Mouse (Mus musculus): Measurements from ENCODE around the gene Lrmda. TPM values are rescaled to one million over a fixed set of nuclear protein-coding genes. Genes with fewer than 3 reads are reported as not detected.
A peak's percentile ranks its signal among the peaks of the same experiment; 100 is the strongest.

Gene Lrmda
- polyA plus RNA-seq, 1 experiment from 2014 or later, result 0.23 TPM

DNA sequence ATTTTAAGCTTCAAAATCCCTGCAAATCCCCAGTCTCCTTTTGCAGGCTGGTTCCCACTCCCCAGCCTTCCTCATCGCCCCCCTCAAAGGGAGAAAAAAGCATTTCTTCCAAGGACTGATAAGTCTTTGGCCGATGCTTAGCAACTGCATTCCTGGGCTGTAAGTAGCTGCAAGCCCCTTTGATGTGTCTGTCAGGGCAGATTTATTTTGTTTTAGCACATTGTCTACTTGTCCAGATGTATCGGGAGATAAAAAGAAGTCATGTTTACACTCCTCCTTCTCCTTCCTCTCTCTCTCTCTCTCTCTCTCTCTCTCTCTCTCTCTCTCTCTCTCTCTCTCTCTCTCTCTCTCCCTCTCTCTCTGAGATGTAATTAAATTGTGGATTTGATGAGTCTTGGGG, 787.8 kb downstream of the Lrmda start:
- peak overlapping the region; percentile 18; the same call in 1 of the 2 replicates for H3K9ac ChIP-seq (ENCODE audit: low read length)
- H3K4me3 ChIP-seq (ENCODE audit: low read depth, low read length), result peak overlapping the region; percentile 15; the same call in 1 of the 2 replicates
- H3K4me2 ChIP-seq, result peak overlapping the region; percentile 39
- ATAC-seq (ENCODE audit: low FRiP score) (peak; percentile 58; the same call in 1 of the 2 replicates), DNase-seq (ENCODE audit: low spot score, missing footprints) (peak; percentile 90)
- peaks cover 5% of the 10 kb centered on the region; the same call in 1 of the 2 replicates for H3K27me3 ChIP-seq (ENCODE audit: control insufficient read depth, insufficient read depth, low read length)
- no peaks in the 10 kb centered on the region for H3K36me3 ChIP-seq (ENCODE audit: control insufficient read depth, insufficient read depth, low read length)
- 1% methylated on average over 3 of the region's 3 CpGs for WGBS
- H3K9me3 ChIP-seq (ENCODE audit: control insufficient read depth, low read length), result no peaks in the 10 kb centered on the region
- H3K27ac ChIP-seq (ENCODE audit: low read depth, low read length), result peak overlapping the region; percentile 77; the same call in 1 of the 2 replicates
- H3K4me1 ChIP-seq (ENCODE audit: control insufficient read depth, insufficient read depth, low read length), result peaks cover 29% of the 10 kb centered on the region

DNA sequence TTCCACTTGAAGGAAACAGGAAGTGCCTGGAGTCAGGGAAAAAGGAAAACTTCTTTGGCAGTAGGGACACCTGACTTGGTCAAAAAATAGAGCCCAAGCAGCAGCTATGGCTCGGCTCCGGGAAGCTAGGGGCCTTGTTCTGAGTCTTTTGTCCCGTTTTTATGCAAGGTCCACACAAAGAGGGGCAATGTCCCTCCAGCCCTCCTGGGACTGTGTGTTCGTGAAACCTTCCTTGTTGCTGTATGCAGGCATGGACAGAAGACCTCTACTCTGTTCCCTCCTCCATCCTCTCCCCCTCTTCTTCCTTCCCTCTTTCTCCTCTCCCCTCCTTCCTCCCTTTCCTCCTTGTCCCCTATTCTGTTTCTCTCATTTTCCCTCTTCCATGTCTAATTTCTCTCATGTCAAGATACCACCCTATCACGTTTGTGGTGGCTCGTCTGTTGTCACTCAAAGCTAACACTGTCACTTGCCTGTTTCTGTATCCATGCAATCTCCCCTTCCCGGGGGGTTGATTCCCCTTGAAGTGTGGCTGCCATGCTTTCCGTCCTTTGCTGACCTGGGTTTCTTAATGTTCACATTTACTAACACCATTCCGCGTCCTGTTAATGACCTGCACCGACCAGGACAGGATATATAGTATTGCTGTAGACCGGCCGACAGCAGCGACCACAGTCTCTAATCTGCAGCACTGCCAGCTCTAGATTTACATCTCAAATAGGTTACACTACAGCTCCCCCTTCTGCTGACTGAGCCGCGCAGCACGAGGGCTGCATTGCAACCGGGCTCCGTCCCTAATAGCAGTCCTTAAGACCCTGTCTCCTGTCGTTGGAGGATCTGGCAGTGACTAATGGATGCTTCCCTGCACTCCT, 788.4 kb downstream of the Lrmda start:
- H3K4me3 ChIP-seq (ENCODE audit: low read depth, low read length), result peak overlapping the region; percentile 15; the same call in 1 of the 2 replicates
- no peaks in the 10 kb centered on the region for H3K36me3 ChIP-seq (ENCODE audit: control insufficient read depth, insufficient read depth, low read length)
- peaks cover 33% of the 10 kb centered on the region for H3K4me1 ChIP-seq (ENCODE audit: control insufficient read depth, insufficient read depth, low read length)
- H3K27me3 ChIP-seq (ENCODE audit: control insufficient read depth, insufficient read depth, low read length), result peaks cover 5% of the 10 kb centered on the region; the same call in 1 of the 2 replicates
- H3K9me3 ChIP-seq (ENCODE audit: control insufficient read depth, low read length), result no peaks in the 10 kb centered on the region
- peak overlapping the region; percentile 39 for H3K4me2 ChIP-seq
- peak; percentile 95 for DNase-seq (ENCODE audit: low spot score, missing footprints)
- peak overlapping the region; percentile 77 for H3K27ac ChIP-seq (ENCODE audit: low read depth, low read length)
- under 1% methylated on average over 20 of the region's 20 CpGs for WGBS
- peak overlapping the region; percentile 49; the same call in 1 of the 2 replicates for H3K9ac ChIP-seq (ENCODE audit: low read length)
- peak; percentile 91 for ATAC-seq (ENCODE audit: low FRiP score)

DNA sequence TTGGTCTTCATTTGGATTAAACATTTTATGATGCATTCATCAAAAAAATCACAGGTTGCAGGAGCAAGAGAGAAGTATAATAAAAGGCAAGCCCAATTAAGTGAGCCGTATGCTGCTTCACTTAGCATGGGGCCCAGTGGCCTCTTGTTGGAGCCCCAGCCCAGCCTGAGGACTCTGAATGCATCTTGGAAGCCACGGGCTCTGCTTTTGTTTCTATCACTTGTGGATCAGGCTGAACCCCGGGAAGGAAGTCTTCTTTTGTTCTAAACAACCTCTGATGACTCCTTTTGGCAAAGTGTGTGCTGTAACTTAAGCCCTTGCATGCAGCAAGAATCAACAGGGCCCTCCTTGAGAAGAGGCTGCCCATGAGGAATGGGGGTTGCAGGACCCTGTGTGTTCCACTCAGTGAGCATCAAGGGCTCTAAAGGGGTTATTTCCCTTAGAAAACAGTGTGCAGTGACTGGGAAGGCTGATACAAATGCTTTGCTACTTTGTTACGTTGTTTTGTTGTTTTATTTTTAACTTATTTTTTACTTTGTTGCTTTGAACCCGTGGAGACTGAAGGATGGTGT, 789.2 kb downstream of the Lrmda start:
- Histone ChIP-seq H3K27ac (ENCODE audit: low read depth, low read length) (no peak overlapping the region), H3K4me2 (no peak overlapping the region), H3K36me3 (ENCODE audit: control insufficient read depth, insufficient read depth, low read length) (no peaks in the 10 kb centered on the region), H3K9me3 (ENCODE audit: control insufficient read depth, low read length) (no peaks in the 10 kb centered on the region), H3K4me3 (ENCODE audit: low read depth, low read length) (no peak overlapping the region), H3K9ac (ENCODE audit: low read length) (no peak overlapping the region), H3K4me1 (ENCODE audit: control insufficient read depth, insufficient read depth, low read length) (peaks cover 39% of the 10 kb centered on the region), H3K27me3 (ENCODE audit: control insufficient read depth, insufficient read depth, low read length) (peaks cover 5% of the 10 kb centered on the region; the same call in 1 of the 2 replicates)
- ATAC-seq (ENCODE audit: low FRiP score) (peak; percentile 60), DNase-seq (ENCODE audit: low spot score, missing footprints) (peak; percentile 94)
- WGBS, result 14% methylated on average over 5 of the region's 5 CpGs

DNA sequence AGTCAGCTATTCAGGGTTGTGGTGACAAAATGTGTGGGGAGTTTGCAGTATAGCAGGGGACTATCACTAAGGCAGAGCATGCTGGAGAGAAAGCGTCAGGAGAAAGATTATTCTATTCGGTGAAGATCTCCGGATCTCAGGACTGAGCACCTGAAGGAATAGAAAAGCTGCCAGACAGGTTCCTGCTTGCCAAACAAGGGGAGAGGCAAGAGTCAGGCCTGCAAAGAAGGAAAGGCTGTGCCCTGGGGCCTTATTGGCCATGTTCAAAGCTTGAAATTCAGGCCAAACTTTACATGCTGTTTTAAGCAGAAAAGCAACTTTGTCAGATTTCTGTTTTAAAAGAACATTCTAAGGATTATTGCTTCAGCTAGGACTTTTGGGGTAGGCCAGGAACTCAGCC, 789.7 kb downstream of the Lrmda start:
- DNase-seq (ENCODE audit: low spot score, missing footprints), result no peak
- no peaks in the 10 kb centered on the region for H3K9me3 ChIP-seq (ENCODE audit: control insufficient read depth, low read length)
- peaks cover 44% of the 10 kb centered on the region for H3K4me1 ChIP-seq (ENCODE audit: control insufficient read depth, insufficient read depth, low read length)
- H3K4me2 ChIP-seq, result no peak overlapping the region
- WGBS, result 35% methylated on average over 3 of the region's 3 CpGs
- H3K9ac ChIP-seq (ENCODE audit: low read length), result no peak overlapping the region
- H3K36me3 ChIP-seq (ENCODE audit: control insufficient read depth, insufficient read depth, low read length), result no peaks in the 10 kb centered on the region
- no peak overlapping the region for H3K27ac ChIP-seq (ENCODE audit: low read depth, low read length)
- no peak for ATAC-seq (ENCODE audit: low FRiP score)
- H3K4me3 ChIP-seq (ENCODE audit: low read depth, low read length), result no peak overlapping the region
- peaks cover 5% of the 10 kb centered on the region; the same call in 1 of the 2 replicates for H3K27me3 ChIP-seq (ENCODE audit: control insufficient read depth, insufficient read depth, low read length)

DNA sequence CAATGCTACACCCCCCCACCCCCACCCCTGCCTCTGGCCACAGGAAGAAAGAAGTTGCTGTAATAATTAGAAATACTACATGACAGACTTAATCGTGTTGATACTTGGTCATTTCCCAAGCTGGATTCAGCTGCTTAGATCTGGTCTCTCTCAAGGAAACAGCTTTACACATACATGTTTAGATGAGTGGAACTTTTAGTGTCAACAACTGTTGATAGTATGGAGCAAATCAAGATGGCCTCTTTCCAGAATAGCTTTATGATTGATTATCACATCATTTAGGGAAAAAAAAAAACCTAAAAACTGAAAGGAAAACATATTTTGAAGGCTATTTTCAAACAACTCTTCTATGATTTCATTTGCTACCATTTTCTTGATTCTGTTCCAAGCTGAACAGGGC, 791.0 kb downstream of the Lrmda start:
- ATAC-seq (ENCODE audit: low FRiP score), result no peak
- H3K27me3 ChIP-seq (ENCODE audit: control insufficient read depth, insufficient read depth, low read length), result peaks cover 5% of the 10 kb centered on the region; the same call in 1 of the 2 replicates
- WGBS, result 68% methylated on average over 1 of the region's 1 CpGs

DNA sequence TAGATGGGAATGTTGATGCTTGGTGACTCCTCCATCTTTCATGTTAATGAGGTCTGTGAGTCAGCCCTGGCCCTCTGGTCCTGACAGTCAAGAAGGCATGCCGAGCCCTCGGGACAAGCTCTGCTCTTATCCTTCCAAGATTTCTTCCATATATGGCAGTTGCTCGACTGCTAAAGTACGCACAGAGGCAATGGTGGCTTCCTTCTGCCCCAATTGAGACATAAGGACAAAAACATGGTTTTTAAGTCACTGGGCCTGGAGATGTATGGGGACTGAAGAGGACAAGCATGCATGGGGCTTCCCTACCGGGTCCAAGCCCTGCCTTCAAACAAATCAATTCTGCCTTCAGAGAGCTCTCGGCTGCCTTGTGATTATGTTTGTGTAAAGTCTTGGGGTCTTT, 793.3 kb downstream of the Lrmda start:
- ATAC-seq (ENCODE audit: low FRiP score), result peak; percentile 5; the same call in 1 of the 2 replicates
- H3K9ac ChIP-seq (ENCODE audit: low read length), result no peak overlapping the region
- no peak overlapping the region for H3K27ac ChIP-seq (ENCODE audit: low read depth, low read length)
- H3K9me3 ChIP-seq (ENCODE audit: control insufficient read depth, low read length), result no peaks in the 10 kb centered on the region
- WGBS, result 6% methylated on average over 6 of the region's 6 CpGs
- peaks cover 5% of the 10 kb centered on the region; the same call in 1 of the 2 replicates for H3K27me3 ChIP-seq (ENCODE audit: control insufficient read depth, insufficient read depth, low read length)
- H3K4me3 ChIP-seq (ENCODE audit: low read depth, low read length), result no peak overlapping the region
- DNase-seq (ENCODE audit: low spot score, missing footprints), result peak; percentile 88
- H3K4me2 ChIP-seq, result peak overlapping the region; percentile 5; the same call in 1 of the 2 replicates
- H3K36me3 ChIP-seq (ENCODE audit: control insufficient read depth, insufficient read depth, low read length), result no peaks in the 10 kb centered on the region
- peaks cover 22% of the 10 kb centered on the region for H3K4me1 ChIP-seq (ENCODE audit: control insufficient read depth, insufficient read depth, low read length)

More for the DNA sequence above, 791.0 kb downstream of the Lrmda start:
- Histone ChIP-seq H3K9me3 (ENCODE audit: control insufficient read depth, low read length) (no peaks in the 10 kb centered on the region), H3K4me1 (ENCODE audit: control insufficient read depth, insufficient read depth, low read length) (peaks cover 44% of the 10 kb centered on the region), H3K36me3 (ENCODE audit: control insufficient read depth, insufficient read depth, low read length) (no peaks in the 10 kb centered on the region), H3K4me2 (no peak overlapping the region), H3K9ac (ENCODE audit: low read length) (no peak overlapping the region), H3K27ac (ENCODE audit: low read depth, low read length) (no peak overlapping the region), H3K4me3 (ENCODE audit: low read depth, low read length) (no peak overlapping the region)
- DNase-seq (ENCODE audit: low spot score, missing footprints), result no peak

DNA sequence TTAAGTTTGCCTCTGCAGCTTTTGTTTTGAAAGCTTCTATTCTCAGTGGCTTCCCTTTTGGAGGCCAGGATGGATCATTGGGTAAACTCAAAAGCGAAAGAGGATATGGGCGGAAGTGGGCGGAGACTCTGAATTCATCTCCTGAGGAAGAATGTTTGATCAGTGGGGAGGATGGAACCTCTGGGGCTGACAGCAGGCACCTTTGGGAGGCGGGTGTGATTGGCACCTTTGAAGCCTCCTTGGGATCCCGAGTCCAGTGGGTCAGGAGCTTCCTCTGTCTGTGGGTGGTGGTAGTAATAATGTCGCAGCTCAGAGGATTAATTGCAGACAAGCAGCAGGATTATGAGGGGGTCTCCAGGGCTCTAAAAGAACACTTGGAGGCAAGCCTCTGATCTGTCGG, 793.9 kb downstream of the Lrmda start:
- no peaks in the 10 kb centered on the region for H3K9me3 ChIP-seq (ENCODE audit: control insufficient read depth, low read length)
- peaks cover 5% of the 10 kb centered on the region; the same call in 1 of the 2 replicates for H3K27me3 ChIP-seq (ENCODE audit: control insufficient read depth, insufficient read depth, low read length)
- DNase-seq (ENCODE audit: low spot score, missing footprints), result peak; percentile 91
- peak overlapping the region; percentile 23; the same call in 1 of the 2 replicates for H3K4me2 ChIP-seq
- 2% methylated on average over 7 of the region's 7 CpGs for WGBS
- peak; percentile 64; the same call in 1 of the 2 replicates for ATAC-seq (ENCODE audit: low FRiP score)
- no peaks in the 10 kb centered on the region for H3K36me3 ChIP-seq (ENCODE audit: control insufficient read depth, insufficient read depth, low read length)
- H3K4me3 ChIP-seq (ENCODE audit: low read depth, low read length), result no peak overlapping the region
- no peak overlapping the region for H3K9ac ChIP-seq (ENCODE audit: low read length)
- peaks cover 20% of the 10 kb centered on the region; the same call in 1 of the 2 replicates for H3K4me1 ChIP-seq (ENCODE audit: control insufficient read depth, insufficient read depth, low read length)
- no peak overlapping the region; the same call in 1 of the 2 replicates for H3K27ac ChIP-seq (ENCODE audit: low read depth, low read length)

DNA sequence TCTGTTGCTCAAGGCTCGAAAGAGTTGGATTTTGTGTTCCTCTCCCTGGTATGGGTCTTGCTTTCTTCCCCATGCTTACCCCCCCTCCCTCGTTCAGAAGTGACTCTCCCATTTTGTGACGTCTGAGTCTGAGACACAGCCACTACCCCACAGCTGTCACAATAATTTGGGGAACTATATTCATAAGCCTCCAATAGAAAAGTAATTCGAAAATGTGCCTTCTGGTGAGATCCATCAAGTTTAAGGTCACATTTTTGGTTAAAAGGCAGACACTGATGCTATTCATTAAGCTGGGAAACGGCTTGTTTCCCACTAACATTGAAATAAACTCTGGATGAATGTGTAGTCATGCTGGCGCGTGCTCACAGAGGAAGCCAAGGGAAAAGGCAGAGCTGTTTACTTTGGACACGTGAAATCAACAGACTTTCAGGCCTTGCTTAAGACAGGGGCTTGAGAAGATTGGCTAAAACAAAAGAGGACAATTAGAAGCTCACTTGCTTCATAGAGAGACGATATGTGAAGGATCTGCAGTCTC, 795.4 kb downstream of the Lrmda start:
- WGBS, result 53% methylated on average over 9 of the region's 9 CpGs
- no peaks in the 10 kb centered on the region for H3K9me3 ChIP-seq (ENCODE audit: control insufficient read depth, low read length)
- H3K27me3 ChIP-seq (ENCODE audit: control insufficient read depth, insufficient read depth, low read length), result peaks cover 3% of the 10 kb centered on the region; the same call in 1 of the 2 replicates
- ATAC-seq (ENCODE audit: low FRiP score) (no peak), DNase-seq (ENCODE audit: low spot score, missing footprints) (no peak)
- H3K4me3 ChIP-seq (ENCODE audit: low read depth, low read length), result no peak overlapping the region
- no peak overlapping the region for H3K27ac ChIP-seq (ENCODE audit: low read depth, low read length)
- peaks cover 15% of the 10 kb centered on the region; the same call in 1 of the 2 replicates for H3K4me1 ChIP-seq (ENCODE audit: control insufficient read depth, insufficient read depth, low read length)
- H3K36me3 ChIP-seq (ENCODE audit: control insufficient read depth, insufficient read depth, low read length), result no peaks in the 10 kb centered on the region
- no peak overlapping the region for H3K9ac ChIP-seq (ENCODE audit: low read length)
- no peak overlapping the region for H3K4me2 ChIP-seq

All from midbrain, embryonic 11.5 days (tissue).